Mouse (Mus musculus) frontal cortex, postnatal 36 days (tissue): ENCODE data around the gene Nphp4.
"Not testable (repeated sequence)": the region's sequence is repeated elsewhere in the genome, so short reads cannot be mapped to it uniquely, and the experiment has no call there.

ENCODE experiments used
- DNase-seq, 2 experiments: peaks; one replicate each; pipeline ENCODE4 v3.0.0; 2022; ENCODE audit warnings: low spot score in 2 of 2

Nphp4 gene

DNA sequence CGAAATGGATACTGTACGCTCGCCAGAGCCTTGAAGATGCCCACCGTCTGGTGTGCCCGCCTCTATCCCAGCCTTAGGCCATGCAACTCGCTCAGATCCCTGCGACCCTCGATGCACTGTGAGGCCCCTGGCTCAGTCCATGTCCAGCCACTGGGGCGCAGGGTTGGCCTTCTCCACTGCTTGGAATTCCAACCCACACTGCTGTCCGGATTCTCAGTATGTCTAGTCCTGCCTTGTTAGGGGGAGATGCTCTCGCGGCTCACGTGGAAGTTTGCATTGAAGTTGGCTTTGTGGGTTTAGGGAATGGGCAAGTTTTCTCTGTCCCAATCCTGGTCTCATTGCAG is 1.7 kb downstream of the Nphp4 start:
- DNase-seq: no peak

DNA sequence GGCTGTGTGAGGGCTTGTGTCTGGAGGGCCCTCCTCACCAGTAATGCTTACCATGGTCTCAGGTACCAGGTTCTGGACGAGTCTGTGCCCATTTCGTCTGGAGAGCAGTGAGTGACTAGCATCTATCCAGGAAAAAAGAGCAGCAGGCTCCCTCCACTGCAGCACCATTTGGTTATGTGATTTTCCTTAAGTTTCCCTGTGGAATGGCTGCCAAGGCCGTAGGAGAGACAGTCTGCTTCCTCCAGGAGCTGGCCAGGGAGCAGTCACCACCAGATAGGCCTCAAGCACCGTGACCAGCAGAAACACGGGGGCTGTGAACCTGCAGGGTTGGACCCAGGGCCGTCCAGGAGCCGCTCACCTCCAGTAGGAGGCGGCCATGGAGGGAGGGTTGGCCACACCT is 3.9 kb downstream of the Nphp4 start:
- no peak for DNase-seq

- DNase-seq: no peak
These were observed 11.5 kb downstream of the Nphp4 start for GRCm38 (mm10) chr4:152488046-152488445.

DNA sequence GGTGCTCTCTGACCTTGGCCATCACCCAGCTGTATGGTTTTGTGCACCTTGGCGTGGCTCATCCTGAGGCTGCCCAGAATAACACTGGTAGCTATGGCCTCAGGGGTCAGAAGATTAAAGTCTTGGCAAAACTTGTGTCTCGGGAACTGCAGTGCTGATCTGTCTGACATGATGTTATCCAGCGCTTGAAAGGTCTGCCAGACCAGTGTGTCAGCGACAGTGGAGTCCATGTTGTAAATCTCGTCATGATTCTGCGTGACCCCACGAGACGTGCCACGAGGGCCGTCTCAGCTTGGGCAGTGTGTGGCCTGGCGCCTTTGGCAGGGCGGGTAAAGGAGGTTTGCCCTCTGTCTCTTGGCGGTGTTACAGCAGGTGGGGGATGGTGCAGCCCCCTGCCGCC is 13.8 kb downstream of the Nphp4 start:
- DNase-seq: no peak

DNA sequence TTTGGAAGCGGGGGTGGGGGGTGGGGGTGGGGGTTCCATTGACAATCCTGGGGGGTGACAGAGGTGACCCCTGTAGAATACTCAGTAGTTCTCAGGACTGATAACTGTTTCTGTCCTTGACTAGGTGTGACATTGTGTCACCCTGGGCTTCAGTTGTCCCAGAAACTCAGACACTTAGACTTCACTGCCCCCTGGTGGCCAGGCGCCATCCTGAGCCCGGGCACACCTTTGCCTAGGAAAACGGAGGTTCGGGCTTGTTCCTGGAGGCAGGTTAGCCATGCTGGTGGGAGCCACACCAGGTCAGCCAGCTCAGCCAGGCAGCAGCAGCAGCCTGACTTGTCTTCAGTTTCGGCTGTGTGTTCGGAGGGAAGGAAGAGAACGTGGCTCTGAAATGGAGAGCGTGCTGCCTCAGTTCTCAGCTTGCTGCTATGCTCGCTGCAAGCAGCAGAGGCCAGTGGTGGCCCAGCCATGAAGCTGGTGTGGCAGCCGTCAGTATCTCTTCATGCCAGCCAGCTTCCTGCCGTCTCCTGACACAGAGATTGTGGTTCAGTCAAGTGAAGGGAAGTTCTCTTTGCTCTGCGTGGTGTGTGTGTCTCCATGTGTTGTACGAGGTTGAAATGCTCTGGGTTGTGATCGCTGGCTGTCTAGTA is 14.9 kb downstream of the Nphp4 start:
- DNase-seq: peak; percentile 83 to 87

DNA sequence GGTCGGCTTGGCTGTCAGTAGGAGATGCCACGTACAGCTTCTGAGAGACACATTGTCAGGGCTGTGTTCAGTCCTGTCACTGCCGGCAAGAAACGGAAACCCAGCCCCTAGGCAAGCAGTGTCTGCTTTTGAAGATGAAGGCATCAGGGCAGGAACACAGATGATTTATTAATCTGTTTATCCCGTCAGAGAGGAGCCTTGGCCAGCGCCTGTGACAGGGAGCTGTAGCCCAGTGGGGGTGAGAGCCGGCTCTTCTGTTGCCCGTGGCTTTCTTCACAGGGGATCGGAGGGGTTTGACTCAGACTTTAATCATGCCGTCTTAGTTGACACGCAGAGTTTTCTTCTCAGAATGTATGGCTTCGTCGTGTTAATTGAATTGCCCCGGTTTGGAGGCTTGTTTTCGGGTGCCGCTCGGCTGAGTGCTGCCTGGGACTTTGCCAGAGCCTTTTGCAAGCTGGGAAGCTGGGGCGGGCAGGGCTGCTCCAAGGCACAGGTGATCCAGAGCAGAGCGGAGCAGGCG is 17.9 kb downstream of the Nphp4 start:
- DNase-seq: no peak

GRCm38 (mm10) chr4:152512221-152512925 is 35.9 kb downstream of the Nphp4 start:
- no peak for DNase-seq

DNA sequence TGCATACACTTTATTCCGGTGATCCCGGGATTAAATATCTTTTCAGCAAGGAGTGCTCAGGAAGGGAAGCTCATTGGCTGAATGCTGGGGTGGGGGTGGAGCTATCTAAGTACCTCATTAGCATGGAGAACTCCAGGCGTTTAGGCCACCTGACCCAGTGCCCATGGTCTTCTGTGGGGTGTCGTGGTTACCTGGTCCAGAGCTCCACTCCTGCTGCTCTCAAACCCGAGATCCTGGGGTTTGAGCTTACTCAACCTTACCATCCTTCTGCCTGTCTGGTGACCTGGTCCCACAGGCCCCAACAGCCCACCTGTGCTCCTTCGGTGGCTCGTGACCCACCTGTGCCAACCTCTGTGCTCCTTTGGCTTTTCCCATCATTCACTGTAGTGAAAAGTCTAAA is 38.4 kb downstream of the Nphp4 start:
- no peak for DNase-seq

GRCm38 (mm10) chr4:152519106-152519505 is 42.6 kb downstream of the Nphp4 start:
- DNase-seq: no peak

DNA sequence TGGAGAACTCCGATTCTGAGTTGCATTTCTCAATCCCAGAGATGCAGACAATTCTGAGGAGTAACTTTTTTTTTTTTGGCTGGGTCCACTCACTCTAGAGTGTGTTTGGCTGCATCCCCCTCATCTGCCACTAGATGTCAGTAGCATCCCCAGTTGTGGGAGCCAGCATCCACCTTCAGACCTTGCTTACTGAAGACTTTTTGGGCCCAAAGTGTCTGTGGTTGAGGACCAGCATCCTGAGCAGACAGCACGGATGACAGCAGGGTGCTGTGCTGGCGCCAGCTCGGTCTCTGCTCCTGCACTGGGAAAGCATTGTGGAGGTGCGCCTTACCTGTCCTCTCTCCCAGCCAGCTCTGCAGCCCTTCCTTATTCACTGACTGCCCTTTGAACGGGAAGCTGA is 43.6 kb downstream of the Nphp4 start:
- DNase-seq: peak; percentile 74 to 77

GRCm38 (mm10) chr4:152532872-152533271 is 56.4 kb downstream of the Nphp4 start:
- no peak for DNase-seq

GRCm38 (mm10) chr4:152539756-152540155 is 63.2 kb downstream of the Nphp4 start:
- no peak for DNase-seq

- no peak for DNase-seq
These were observed 64.7 kb downstream of the Nphp4 start for GRCm38 (mm10) chr4:152541172-152541571.

GRCm38 (mm10) chr4:152542447-152542846 is 65.9 kb downstream of the Nphp4 start:
- DNase-seq: no peak

DNA sequence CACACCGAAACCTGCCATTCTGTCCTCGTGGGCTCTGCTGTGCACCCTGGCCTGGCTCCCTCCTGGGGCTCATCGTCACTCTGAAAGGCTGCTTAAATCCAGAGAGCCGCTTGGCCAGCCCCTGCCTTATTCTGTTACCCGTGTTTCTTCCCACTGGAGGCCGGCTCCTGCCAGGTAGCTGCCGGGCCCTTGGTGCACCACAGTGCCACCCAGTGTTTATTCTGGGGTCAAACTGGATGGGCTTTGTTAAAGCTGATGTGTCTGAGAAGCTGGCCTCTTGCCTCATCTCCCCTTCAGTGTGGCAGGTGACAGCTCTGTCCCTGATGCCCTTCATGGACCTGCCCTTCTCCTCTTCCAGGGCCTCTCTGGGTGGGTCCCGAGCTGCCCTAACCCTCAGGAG is 70.0 kb downstream of the Nphp4 start:
- no peak for DNase-seq

DNA sequence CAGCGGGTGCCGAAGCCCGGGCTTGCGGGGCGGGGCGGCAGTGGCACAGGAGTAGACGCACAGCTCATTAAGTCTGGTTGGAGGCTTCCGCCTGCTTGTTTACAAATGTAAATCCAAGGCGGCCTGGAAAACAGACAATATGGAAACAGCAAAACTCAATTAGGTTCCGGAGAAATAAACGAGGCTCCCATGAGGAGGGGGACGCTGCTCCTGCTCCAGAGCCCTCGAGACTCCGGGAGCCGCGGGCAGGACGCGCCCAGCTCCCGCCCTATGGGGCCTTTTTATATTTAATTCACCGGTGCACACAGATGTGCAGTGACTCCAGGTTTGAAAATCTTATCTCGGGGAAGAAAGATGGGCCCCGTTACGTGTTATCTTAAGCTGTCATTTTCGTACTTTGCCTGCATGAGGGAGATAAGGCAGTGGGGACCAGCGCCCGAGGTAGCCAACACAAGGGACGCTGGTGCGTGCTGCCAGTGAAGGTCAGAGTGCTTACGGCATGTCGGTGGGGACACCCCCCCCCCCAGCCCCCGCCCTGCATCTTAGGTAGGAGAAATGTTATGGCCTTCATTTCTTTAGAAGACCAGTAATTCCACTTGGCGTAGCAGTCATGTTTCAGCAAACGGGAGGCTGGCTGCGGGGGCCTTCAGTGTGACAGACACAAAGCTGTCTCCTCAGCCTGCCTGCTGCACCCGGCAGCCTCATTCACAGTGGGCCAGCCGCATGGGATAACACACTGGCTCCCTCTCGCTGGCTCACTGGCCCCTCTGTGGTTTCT is 71.6 kb downstream of the Nphp4 start:
- no peak for DNase-seq

- peak; percentile 42 to 45 for DNase-seq
These were observed 73.1 kb downstream of the Nphp4 start for GRCm38 (mm10) chr4:152549507-152550202.

GRCm38 (mm10) chr4:152550203-152550549 is 73.7 kb downstream of the Nphp4 start:
- DNase-seq: no peak

DNA sequence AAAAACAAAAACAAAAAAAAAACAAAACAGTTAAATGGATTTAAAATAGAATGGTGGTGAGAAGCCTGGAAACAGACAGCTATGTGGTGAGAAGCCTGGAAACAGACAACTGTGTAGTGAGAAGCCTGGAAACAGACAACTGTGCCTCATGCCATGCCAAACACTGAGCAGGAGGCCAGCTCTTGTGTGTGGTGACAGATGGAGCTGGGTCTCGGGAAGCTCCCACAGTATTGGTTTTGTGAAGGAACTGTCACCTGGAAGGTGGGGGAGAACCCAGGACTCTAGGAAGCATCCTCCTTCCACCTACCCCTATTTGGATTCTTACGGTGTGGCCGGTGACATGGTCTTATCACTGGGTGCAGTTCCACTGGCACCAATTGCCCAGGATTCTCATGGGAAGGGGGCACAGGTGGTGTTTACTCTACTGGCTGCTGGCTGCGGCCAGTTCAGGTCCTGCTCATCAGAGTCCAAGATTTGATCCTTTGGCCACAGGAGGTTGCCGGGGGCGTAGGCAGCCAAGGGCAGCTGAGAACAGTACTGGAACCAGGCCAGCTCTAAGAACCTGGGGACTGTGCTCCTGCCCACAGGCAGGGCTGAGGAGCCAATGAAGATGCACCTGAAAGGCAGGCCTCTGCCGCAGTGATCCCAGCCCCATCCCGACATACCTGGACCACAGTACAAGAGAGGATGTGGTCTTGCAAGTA is 77.2 kb downstream of the Nphp4 start:
- DNase-seq: no peak

- no peak for DNase-seq
These were observed 77.9 kb downstream of the Nphp4 start for GRCm38 (mm10) chr4:152554421-152554820.

- DNase-seq: not testable (repeated sequence)
These were observed 79.3 kb downstream of the Nphp4 start for GRCm38 (mm10) chr4:152555806-152556205.

DNA sequence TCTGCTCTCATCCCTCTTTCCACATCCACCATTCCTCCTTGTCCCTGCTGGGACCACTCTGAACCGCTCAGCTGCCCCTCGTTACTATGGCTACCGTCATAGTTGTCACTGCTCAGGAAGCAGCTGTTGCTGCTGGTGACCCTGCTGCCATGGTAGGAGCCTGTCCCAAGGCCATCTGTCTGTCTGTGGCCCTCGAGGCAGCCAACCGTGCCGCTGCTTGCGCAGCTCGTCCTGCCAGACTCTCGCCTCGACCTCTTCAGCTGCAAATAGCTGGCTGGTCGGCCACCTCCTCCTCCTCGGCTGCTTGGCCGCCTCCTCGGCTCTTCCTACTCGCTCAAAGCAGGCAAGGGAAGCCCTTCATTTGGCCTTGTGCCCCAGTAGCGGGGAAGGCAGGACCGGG is 81.7 kb downstream of the Nphp4 start:
- no peak for DNase-seq
